Mouse (Mus musculus) adipocyte (in vitro differentiated cells): ENCODE data around the gene Nub1.

ENCODE experiments used
- DNase-seq: peaks from one replicate; pipeline ENCODE4 v3.0.0-alpha.2; 2016; ENCODE audit warnings: low spot score

The Nub1 gene

DNA sequence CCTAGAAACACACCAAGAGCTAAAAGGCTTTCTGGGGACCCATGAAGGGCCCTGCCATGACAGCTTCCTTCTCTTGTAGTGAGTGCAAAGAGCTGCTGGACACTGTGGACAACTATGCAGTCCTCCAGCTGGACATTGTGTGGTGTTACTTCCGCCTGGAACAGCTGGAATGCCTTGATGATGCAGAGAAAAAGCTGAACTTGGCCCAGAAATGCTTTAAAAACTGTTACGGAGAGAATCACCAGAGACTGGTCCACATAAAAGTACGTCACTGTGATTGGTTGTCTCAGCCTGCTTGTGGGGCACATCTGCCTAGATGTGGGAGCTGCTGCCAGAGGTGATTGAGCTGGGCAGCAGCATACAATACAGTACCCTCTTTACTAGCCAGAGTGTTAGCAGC, 15.9 kb downstream of the Nub1 start:
- no peak for DNase-seq

DNA sequence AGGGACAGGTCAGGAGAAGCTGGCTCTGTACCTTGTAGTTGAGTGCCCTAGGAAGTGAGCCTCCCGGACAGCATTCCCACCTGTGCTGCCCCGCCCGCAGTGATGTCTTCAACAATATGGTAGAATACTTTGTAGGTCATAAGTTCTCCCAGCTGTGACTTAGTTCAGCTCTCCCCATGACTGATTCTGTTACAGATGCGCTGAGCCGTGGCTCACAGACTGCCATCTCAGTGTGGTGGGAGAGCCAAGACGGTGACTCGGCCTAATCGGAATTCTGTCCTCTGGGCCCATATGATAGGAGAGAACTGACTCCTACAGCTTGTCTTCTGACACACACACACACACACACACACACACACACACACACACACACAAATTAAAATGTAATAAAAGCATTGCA, 19.3 kb downstream of the Nub1 start:
- no peak for DNase-seq

DNA sequence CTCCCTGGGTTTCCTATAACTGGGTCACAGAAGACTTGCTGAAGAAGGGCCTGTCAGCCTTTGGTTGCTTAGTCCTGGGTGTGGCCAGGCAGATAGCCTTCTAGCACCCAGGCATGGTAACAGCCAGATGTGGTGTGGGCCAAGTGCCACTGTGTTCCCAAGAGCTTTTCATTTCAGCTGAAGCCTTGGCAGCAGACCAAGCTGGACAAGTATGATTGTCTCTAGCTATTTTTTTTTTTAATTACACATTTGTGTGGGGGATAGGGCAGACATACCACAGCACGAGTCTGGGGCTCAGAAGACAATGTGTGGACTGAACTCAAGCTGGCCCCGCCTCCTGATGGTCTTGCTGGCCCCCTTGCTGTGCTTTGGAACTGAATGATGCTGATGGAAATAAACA, 24.6 kb downstream of the Nub1 start:
- peak; percentile 96 for DNase-seq

DNA sequence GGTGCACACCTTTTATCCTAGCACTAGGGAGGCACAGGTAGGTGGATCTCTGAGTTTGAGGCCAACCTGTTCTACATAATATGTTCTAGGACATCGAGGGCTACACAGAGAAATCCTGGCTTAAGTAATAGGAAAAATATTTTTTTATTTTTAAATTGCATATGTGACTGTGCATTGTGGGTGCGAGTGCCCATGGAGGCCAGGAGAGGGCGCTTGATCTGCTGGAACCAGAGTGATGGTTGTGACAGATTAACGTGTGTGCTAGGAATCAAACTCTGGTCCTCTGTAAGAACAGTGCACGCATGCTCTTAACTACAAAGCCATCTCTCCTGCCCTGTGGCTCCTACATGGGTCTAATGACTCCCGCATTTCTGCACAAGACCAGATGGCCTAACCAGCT, 26.3 kb downstream of the Nub1 start:
- no peak for DNase-seq

DNA sequence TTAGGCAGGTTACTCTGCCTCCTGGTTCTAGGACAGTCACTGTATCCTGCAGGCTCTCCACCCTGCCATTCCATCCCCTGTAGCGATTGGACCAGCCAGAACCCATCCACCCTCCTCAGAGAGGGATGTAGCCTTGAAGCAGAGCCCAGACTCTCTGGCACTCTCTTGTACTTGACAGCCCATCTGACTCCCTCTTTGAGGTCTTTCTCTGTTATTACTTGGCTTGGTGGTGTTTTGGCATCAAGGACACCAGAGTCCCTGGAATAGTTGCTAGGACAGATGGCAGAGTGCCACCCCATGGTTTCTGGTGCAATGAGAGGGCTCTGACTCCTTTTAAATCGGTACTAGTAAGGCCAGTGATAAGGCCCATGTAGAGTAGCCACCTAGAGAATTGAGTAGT, 27.9 kb downstream of the Nub1 start:
- DNase-seq: peak; percentile 21

DNA sequence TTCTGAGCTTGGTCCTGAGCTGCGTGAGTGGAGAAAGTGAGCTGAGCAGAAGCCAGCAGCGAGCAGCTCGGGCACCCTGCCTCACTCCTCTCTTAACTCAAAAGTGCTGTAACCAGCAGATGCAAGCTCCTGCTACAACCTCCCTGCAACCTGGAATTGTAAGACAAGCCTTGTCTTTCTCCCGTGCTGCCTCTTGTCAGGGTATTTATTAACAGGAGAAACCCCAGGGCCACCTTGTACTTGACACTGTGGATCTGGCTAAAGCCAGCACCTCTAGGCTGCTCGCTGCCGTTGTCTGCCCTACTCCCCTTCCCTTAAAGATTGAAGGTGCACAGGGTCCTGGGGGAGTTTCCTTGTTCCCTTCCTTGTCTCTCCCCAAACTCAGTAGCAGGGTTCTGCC, 28.7 kb downstream of the Nub1 start:
- DNase-seq: no peak

DNA sequence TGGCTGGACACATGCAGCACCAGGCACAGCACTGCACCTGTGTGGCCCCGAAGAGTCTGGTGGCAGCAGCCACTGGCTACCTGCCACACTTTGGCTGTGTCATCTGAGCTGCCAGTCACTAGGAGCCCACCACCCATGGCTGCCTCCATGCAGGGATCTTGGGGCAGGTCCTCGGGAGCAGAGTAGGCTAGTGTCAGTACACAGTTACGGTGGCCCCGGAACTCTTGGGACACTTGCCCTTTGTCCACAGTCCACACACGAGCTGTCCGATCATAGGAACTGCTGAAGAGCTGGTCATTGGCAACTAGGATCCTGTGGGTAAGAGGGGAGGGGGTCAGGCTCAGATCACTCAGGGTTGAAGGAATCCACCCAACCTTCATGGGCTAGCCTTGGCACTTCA, 32.7 kb downstream of the Nub1 start:
- peak; percentile 29 for DNase-seq

DNA sequence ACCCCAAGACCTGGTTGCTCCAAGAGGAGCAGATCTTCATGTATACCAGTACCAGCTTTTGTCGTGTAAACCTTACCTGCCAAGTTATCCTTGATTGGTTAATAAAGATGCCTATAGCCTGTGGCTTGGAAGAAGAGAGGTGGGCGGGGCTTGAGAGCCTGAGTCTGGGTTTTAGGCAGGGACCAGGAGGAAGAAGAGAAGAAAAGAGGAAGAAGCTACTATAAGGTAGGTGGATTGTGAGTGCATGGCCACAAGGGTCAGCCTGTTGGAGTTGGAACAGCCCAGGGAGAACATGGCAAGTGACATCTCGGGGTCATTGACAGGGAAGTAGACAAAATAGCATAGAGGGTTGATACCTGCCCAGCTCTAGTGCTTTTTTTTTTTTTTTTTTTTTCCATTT, 34.5 kb downstream of the Nub1 start:
- DNase-seq: no peak

DNA sequence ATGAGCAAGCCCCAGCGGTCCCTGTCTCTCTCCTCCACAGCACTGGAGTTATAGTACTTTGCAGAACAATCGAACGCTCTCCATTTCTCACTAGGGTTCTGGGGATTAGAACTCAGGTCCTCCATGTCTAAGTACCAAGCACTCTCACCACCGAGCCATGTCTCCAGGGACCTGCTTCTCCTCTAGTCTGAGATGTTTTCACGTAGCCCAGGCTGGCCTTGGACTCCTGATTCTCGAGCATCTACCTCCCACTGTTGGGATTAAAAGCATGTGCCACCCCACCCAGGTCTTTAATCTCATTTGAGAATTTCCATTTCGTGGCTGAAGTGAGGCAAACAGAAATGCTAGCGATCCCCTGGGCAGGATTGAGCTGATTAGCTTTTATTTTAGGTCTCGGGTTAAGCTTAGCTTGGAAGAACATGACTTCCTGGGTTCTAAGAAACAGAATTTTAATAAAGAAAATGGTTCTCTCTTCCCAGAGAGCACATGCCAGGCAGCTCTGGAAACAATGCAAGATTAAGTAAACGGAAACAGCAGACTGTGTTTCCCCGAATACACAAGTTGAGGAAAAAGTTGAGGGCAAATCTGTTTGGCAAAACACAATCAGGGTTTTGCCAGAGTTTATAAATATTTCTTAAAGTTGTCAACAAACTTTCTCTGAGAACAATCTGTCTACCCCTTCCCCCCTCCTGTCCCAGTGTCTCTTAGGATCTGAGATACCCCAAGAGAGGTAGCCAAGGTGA, 38.4 kb downstream of the Nub1 start:
- peak; percentile 91 for DNase-seq

DNA sequence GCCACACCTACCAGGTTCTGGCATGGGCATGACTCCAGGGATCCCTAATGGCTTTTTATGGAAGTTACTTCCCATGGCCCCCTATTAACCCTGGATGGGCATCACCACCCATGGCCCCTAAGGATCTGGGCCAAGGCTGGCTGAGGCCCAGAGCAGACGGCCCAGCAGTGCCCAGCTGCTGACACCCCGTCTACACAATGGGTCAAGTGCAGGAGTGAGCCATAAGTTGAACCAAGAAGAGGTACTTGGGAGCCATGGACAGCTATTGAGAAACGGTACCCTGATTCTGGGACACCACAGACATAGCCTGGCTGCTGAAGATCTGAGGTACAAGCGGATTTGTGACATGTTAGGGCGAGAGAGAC, 38.9 kb downstream of the Nub1 start:
- DNase-seq: peak; percentile 89

DNA sequence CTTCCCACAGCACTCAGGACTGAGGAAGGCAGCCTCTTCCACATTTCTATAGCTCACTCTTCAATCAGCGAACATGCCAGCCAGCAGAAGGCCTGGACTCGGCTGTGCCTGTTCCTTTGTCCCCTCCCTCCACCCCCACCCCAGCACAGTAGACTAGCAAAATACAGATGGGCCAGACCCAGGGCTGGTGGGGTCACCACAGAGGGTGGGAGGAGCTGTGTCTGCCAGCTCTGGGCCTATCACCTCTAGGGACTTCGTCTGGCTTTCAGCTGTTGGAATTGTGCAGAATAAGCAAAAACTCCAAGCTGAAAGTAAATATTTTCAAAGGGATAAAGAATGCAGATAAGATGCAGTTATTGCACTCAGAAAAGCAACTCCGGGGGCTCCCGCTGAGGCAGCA, 39.5 kb downstream of the Nub1 start:
- peak; percentile 58 for DNase-seq

DNA sequence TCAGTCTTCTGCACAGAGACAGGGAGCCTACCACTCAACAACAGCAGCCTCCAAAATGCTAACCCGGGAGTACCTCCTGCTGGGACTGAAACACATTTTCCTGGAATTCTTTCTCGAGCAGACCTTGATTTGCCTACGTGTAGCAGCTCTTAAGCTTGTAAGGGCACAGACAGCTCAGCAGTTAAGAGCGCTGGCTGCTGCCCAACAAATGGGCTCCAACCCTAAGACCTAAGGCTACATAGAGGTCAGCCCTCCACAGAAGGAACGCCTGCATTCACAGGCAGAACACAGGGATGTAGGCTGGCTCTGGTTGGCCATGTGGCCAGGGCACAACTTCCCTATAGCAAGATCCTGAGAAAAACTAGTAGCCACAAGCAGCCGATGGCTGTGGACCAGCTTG, 40.6 kb downstream of the Nub1 start:
- peak; percentile 75 for DNase-seq

DNA sequence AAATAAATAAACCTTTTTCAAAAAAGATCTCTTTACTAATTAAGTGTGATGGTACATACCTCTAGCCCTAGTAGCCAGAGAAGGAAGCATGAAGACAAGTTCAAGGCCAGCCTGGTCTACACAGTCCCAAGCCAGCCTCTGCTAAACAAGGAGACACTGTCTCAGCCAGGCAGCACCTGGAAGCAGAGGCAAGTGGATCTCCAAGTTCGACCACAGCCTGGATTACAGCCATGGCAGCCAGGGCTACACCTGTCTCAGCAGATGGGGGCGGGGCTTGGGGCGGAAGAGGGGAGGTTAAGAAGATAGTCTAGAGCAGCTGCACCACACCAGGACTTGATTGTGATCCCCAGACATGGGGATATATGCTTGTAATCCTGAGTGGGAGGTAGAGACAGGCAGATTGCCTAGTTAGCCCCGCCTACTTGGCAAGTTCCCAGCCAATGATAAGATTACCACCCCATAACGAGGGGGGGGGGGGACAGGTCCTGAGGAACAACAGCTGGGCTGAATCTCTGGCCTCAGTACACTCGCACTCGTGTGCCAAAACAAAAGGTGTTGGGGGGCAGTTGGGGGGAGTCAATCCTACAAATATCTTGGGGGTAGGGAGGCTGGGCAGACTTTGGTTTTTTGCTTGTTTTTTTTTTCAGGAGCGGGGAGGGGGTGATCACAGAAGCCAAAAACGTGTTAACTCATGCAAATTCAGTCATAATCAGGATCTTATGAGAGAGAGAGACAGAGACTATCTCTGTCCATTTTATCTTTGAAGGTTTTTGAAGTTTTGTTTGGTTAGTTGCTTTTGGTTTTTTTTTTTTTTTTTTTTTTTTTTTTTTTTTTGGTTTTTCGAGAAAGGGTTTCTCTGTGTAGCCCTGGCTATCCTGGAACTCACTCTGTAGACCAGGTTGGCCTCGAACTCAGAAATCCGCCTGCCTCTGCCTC, 41.8 kb downstream of the Nub1 start:
- DNase-seq: no peak

DNA sequence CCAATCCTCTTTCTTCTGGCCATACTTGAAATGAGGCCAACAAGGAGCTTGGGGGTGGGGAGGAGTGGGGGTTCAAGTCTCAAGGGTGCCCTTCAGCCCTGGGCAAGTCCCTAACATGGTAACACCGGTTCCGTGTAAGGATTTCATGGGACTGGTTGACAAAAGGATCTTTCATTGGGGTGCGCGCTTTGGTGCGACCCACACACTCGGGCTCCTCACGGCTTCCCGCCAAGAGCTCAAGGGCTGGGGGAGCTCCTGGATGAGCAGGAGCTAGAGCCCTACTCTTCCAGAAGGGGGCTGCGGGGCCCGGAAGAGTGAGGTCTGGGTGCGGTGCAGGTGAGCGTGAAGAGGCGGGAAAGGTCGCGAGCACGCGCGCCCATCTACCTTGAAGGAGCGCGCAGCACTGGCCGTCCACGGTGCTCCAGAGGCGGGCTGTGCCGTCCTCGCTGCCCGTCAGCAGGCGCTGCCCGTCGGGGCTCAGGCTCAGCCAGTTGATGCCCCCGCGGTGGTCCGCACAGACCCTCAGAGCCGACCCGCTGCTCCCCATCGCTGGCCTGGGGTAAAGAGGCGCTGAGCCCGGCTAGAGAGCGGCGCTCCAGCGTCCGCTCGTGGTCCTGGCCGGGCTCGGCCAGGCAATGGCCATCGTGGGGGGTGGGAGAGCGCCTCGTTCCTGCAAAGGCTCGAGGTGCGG, 44.6 kb downstream of the Nub1 start:
- no peak for DNase-seq

DNA sequence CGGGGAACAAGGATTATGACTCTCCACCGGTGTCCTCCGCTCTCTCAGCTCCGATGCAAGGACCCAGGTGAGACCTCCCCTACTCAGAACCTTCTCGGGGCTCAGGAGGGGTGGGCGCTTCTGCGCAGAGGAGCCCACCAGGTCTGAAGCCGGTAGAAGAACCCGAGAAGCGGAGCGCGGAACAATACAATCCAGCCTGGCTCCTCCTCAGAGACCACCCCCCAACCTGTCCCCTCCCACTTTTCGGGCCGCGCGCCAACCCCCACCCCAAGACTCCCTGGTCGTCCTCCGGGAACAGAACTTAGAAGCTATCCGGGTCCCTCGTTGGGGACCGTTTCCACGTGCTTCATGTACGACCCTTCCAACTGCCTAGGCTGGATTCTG, 45.1 kb downstream of the Nub1 start, which contains the start of gene Wdr86:
Gene Wdr86 (minus strand): TSS at position 240 of the 384 bp plus-strand sequence.
- no peak for DNase-seq

DNA sequence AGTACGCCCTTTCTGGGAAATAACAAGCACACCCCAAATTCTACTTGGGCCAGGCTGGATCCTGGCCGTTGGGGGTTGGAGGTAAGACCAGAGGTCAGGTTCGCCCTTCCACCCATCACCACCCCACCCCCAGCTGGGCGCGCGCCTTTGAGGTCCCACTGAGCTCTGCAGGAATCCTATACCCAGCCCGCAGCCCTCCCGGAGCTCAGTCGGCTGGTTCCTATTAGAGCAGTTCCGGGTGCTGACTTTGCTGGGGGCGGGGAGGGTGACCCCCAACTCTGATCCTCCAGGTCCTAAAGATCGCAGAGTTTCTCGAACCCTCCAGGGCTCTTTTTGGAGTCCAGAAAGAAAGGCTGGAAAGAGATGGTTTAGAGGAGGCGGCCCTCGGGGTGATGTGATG, 45.7 kb downstream of the Nub1 start:
- no peak for DNase-seq

DNA sequence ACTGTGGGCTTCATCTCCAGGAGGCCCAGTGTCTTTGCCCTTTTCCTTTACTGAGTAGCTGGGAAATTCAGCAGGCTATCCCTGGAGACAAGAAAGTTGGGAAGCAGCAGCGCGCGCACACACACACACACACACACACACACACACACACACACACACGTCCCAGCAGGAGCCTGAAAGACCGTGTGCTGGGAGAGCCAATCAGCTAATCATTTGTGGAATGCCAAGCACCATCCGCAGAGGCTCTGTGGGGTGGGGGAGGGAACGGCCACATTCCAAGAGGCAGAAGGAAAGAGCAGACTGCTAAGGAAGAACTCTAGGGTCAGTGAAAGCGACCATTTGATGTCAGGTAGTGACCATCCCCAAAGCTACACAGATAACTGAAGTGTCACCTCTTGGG, 47.8 kb downstream of the Nub1 start:
- peak; percentile 34 for DNase-seq

DNA sequence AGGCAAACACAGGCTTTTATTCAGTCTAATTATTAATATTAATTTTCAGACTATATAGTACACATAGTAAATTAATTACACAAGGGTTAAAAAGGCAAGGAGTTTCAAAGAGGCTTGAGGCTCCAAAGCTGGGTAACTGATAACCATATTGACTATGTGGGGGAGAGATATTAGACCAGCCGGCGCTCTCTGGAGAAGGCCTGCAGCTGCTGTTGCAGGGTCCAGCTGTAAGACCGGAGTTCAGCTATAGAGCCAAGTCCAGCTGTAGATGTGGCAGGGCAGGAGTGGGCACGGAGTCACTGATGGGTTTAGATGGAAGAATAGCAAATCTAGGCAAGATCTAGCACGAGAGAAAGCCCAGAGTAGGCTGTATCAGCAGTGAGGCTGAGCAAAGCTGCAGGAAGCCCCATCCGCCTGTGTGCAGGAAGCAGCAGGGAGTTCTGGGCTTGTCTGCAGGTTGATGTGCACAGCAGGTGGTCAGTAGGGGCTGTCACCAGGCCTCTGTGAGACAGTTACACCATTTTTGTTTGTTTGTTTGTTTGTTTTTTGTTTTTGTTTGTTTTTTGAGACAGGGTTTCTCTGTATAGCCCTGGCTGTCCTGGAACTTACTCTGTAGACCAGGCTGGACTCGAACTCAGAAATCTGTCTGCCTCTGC, 48.6 kb downstream of the Nub1 start:
- no peak for DNase-seq

DNA sequence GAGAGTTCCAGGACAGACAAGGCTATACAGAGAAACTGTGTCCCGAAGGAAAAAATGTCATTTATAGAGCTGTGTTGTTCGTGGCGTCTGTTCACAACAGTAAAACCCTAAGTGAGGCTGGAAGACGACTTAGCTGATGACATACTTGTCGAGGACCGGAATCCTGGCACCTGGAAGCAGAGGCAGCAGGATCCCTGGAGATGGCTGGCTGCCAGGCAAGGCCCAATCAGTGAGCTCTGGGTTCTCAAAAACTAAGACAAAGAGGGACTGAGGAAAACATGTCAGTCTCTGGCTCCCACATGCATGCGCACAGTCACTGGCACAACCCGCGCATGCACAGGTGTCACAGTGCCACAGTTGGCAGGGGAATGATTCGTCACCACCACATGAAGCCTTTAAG, 52.3 kb downstream of the Nub1 start:
- DNase-seq: no peak

DNA sequence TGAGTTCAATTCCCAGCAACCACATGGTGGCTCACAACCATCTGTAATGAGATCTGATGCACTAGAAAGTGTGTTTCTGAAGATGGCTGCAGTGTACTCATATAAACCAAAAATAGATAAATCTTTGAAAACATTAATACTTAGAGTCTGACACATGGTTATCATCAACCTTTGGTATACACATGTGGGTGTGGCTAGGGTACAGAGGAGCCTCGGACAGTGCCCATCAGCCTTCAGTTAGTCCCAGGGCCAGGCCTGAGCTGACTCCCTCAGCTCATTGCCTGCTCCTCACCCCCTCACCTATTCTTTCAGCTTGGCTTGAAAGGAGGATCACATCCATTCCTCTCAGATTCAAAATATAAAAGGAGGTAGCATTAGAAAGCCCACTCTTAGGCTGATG, 53.2 kb downstream of the Nub1 start:
- DNase-seq: no peak

DNA sequence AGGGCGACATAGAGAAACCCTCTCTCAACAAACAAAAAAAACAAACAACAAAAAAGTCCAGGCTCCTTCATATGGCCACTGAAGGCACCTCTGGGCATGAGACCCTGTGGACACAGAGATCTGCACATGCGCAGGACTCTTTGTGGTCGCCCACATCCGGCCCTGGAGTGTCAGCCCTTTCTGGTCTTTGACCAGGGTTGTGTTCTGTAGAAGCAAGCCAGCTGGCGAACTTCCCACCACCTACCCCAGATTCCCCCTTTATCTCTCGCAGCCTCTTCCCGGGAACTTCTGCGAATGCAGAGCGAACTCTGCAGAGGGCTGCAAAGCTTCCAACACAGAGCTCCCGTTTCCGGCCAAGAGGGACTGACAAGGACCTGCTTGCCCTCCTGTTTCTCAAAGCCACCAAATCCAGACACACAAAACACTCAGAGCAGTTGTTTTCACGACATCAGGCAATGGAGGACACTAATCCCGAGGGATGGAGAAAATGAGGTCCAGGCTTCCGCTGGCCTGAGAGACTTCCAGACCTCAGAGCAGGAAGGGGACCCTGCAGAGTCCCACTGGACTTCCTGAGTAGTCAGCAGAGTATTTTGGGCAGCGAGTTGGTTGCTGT, 53.9 kb downstream of the Nub1 start:
- no peak for DNase-seq
